Mouse (Mus musculus) ovary, postnatal 36 days (tissue): ENCODE data around the gene Eif5.
"Not testable (repeated sequence)": the region's sequence is repeated elsewhere in the genome, so short reads cannot be mapped to it uniquely, and the experiment has no call there.

ENCODE experiments used
- DNase-seq: peaks from one replicate; pipeline ENCODE4 v3.0.0; 2022; ENCODE audit warnings: low spot score, mixed read lengths

Gene Eif5

GRCm38 (mm10) chr12:111524883-111525282 lies 12.9 kb upstream of the Eif5 start:
- DNase-seq = no peak

GRCm38 (mm10) chr12:111527643-111528281 lies 10.1 kb upstream of the Eif5 start:
- no peak for DNase-seq

GRCm38 (mm10) chr12:111529192-111529591 lies 8.6 kb upstream of the Eif5 start:
- DNase-seq = no peak

- no peak for DNase-seq
Observed at GRCm38 (mm10) chr12:111533096-111533794, 4.6 kb upstream of the Eif5 start.

- no peak for DNase-seq
Observed at GRCm38 (mm10) chr12:111535281-111535680, 2.5 kb upstream of the Eif5 start.

GRCm38 (mm10) chr12:111535762-111536161 lies 2.1 kb upstream of the Eif5 start:
- DNase-seq = no peak

GRCm38 (mm10) chr12:111536746-111537145 lies 1.1 kb upstream of the Eif5 start:
- no peak for DNase-seq

- no peak for DNase-seq
Observed at GRCm38 (mm10) chr12:111537341-111537740, 475 bp upstream of the Eif5 start.

- peak; percentile 84 for DNase-seq
Observed at GRCm38 (mm10) chr12:111538292-111539040, 650 bp downstream of the Eif5 start.

- no peak for DNase-seq
Observed at GRCm38 (mm10) chr12:111539041-111539345, 1.2 kb downstream of the Eif5 start.

- no peak for DNase-seq
Observed at GRCm38 (mm10) chr12:111547070-111547469, 9.3 kb downstream of the Eif5 start.

GRCm38 (mm10) chr12:111548555-111549289 lies 10.9 kb downstream of the Eif5 start:
- no peak for DNase-seq

GRCm38 (mm10) chr12:111550679-111551078 lies 12.9 kb downstream of the Eif5 start:
- no peak for DNase-seq

- no peak for DNase-seq
Observed at GRCm38 (mm10) chr12:111552342-111552741, 14.5 kb downstream of the Eif5 start.

GRCm38 (mm10) chr12:111555357-111555756 lies 17.5 kb downstream of the Eif5 start:
- DNase-seq = no peak

GRCm38 (mm10) chr12:111555893-111556292 lies 18.1 kb downstream of the Eif5 start:
- DNase-seq = not testable (repeated sequence)

GRCm38 (mm10) chr12:111557538-111557937 lies 19.7 kb downstream of the Eif5 start:
- no peak for DNase-seq

GRCm38 (mm10) chr12:111558655-111559054 lies 20.8 kb downstream of the Eif5 start:
- DNase-seq = no peak

GRCm38 (mm10) chr12:111559647-111560258 lies 21.9 kb downstream of the Eif5 start:
- no peak for DNase-seq

- DNase-seq = no peak
Observed at GRCm38 (mm10) chr12:111560286-111560685, 22.5 kb downstream of the Eif5 start.

- DNase-seq = no peak
Observed at GRCm38 (mm10) chr12:111562276-111562814, 24.5 kb downstream of the Eif5 start.
